Mouse (Mus musculus): ENCODE measurements around the gene Psmb3.

DNA sequence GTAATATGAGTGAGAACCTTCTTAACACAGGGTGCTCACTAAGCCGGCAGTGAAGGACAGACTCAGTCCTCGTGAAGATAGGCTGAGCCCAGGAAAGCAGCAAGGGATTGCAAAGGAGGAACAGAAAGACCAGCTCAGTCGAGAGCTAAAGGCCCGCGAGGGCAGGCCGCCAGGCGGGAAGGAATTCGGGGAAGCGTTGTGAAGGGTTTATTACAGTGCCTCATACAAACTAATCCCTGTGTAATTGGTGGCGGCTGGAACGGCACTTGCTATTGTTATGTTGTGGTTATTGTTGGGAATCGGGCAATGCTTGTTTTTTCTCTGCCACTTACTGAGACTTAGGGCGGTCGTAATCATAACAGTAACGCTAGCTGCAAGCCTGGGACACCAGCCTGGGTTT lies 25.8 kb upstream of the Psmb3 start:
- TF ChIP-seq CTCF (IDR thresholded peaks at IDR 0.05; ENCODE audit: low read depth, low read length) (no peak), GATA1 (IDR thresholded peaks at IDR 0.05; ENCODE audit: borderline replicate concordance, low read length) (no peak), POLR2AphosphoS5 (IDR thresholded peaks at IDR 0.05; ENCODE audit: insufficient replicate concordance, low read depth, low read length) (no peak), GATA2 (IDR thresholded peaks at IDR 0.05; ENCODE audit: borderline replicate concordance, low read depth, low read length) (no peak)
